Mouse (Mus musculus): ENCODE data around the gene Rgs9. TPM values are rescaled to one million over a fixed set of nuclear protein-coding genes. Genes with fewer than 3 reads are reported as not detected.

The Rgs9 gene
- polyA plus RNA-seq, 1 experiment from 2014 or later, result 0.07 TPM

DNA sequence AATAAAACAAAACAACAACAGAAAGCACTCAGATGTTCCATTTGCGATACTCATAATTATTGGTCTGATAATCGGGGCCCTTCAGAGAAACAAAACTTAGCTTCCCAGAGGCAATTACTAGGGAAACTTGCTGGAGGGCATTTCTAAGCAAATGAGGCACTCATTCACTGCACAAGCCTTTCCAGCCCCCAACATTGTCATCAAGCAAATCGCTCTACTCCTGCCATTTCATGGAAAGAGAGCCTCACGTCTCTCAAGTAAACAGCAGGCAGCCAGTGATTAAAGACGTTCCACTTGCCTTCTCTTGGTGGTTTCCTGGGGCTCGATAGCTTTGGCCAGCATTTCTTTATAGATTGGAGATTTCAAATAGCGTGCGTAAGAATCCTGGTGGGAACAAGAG, 60.1 kb downstream of the Rgs9 start:
- Histone ChIP-seq H3K4me2 (no peak overlapping the region), H3K27me3 (no peaks in the 10 kb centered on the region), H3K9ac (no peak overlapping the region), H3K4me3 (replicated peaks) (no peak overlapping the region), H3K9me3 (replicated peaks) (no peaks in the 10 kb centered on the region), H3K4me1 (replicated peaks) (no peaks in the 10 kb centered on the region), H3K27ac (no peak overlapping the region), H3K36me3 (no peaks in the 10 kb centered on the region)
- no peak for ATAC-seq (ENCODE audit: low read depth)
- 52% methylated on average over 8 of the region's 8 CpGs for WGBS (ENCODE audit: insufficient replicate concordance)
- DNase-seq, result no peak

DNA sequence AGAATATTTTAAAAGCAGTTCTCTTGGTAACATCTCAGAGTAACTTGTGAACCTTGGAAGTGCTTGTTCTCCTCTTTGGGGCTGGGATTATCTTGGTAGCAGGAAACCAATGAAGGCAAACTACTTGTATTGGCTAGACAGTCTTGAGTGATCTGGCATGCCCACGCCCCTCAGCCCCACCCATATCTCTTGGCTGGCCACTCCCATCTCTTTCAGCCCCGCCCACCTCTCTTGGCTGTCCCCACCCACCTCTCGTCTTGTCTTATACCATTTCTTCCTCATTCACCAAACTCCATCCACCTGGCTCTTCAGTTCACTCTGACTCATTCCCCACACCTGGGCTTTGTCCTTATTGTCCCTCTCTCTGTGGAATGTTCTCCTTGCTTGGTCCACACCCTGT, 64.3 kb downstream of the Rgs9 start:
- Histone ChIP-seq H3K36me3 (no peaks in the 10 kb centered on the region), H3K27ac (no peak overlapping the region), H3K9me3 (replicated peaks) (no peaks in the 10 kb centered on the region), H3K4me2 (no peak overlapping the region), H3K4me1 (replicated peaks) (no peaks in the 10 kb centered on the region), H3K4me3 (replicated peaks) (no peak overlapping the region), H3K9ac (no peak overlapping the region), H3K27me3 (no peaks in the 10 kb centered on the region)
- DNase-seq (peak; percentile 11), ATAC-seq (ENCODE audit: low read depth) (peak; percentile 55; the same call in 1 of the 2 replicates)
- 35% methylated on average over 3 of the region's 3 CpGs for WGBS (ENCODE audit: insufficient replicate concordance)

GRCm38 (mm10) chr11:109232811-109233210, 65.1 kb downstream of the Rgs9 start:
- ATAC-seq (ENCODE audit: low read depth) (no peak), DNase-seq (no peak)
- Histone ChIP-seq H3K27ac (no peak overlapping the region), H3K27me3 (no peaks in the 10 kb centered on the region), H3K4me3 (replicated peaks) (no peak overlapping the region), H3K4me2 (no peak overlapping the region), H3K9ac (no peak overlapping the region), H3K4me1 (replicated peaks) (no peaks in the 10 kb centered on the region), H3K36me3 (no peaks in the 10 kb centered on the region), H3K9me3 (replicated peaks) (no peaks in the 10 kb centered on the region)
- 64% methylated on average over 6 of the region's 6 CpGs for WGBS (ENCODE audit: insufficient replicate concordance)

- Histone ChIP-seq H3K9me3 (replicated peaks) (no peaks in the 10 kb centered on the region), H3K36me3 (no peaks in the 10 kb centered on the region), H3K27me3 (no peaks in the 10 kb centered on the region), H3K27ac (no peak overlapping the region), H3K4me3 (replicated peaks) (no peak overlapping the region), H3K4me1 (replicated peaks) (no peaks in the 10 kb centered on the region), H3K4me2 (no peak overlapping the region), H3K9ac (no peak overlapping the region)
- 73% methylated on average over 12 of the region's 12 CpGs for WGBS (ENCODE audit: insufficient replicate concordance)
- ATAC-seq (ENCODE audit: low read depth) (no peak), DNase-seq (no peak)
Observed at GRCm38 (mm10) chr11:109227139-109227538, 70.8 kb downstream of the Rgs9 start.

GRCm38 (mm10) chr11:109221209-109222007, 76.5 kb downstream of the Rgs9 start:
- ATAC-seq (ENCODE audit: low read depth) (no peak), DNase-seq (no peak)
- 0 out of 2 replicates have a peak, but pooled peaks cover 5% of the 10 kb centered on the region for H3K27me3 ChIP-seq
- no peaks in the 10 kb centered on the region for H3K36me3 ChIP-seq
- no peak overlapping the region for H3K9ac ChIP-seq
- H3K4me3 ChIP-seq (replicated peaks), result no peak overlapping the region
- 36% methylated on average over 4 of the region's 4 CpGs for WGBS (ENCODE audit: insufficient replicate concordance)
- H3K9me3 ChIP-seq (replicated peaks), result no peaks in the 10 kb centered on the region
- H3K4me1 ChIP-seq (replicated peaks), result no peaks in the 10 kb centered on the region
- no peak overlapping the region for H3K4me2 ChIP-seq
- H3K27ac ChIP-seq, result no peak overlapping the region

DNA sequence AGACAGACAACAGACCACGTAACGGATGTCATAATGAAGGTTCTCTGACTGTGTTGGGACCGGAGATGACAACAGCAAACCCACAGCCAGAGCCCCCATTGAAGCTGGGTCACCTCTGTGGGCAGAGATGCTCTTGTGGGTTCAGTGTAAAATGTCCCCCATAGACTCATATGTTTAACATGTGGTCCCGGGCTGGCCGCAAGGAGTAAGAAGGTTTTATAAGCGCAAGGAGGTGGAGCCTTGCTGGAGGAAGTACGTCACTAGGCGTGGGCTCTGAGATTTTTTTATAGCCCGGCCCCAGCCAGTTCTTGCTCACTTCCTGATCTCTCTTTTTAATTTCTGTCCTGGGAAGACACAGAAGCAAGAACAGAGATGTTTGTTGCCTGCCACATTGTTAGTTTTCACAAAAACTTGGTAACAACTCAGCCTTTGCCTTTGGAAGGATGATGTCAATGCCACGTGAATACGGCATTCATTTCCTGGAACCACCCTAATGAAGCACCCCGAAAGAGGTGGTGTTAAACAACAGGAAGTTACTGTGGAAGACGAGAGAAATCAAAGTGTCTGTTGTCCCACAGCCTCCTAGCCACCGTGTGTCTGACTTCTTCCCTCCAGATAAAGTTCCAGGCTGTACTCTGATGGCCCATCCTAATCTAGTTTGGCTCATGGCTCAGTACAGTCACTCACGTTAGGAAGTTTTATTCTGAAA, 79.1 kb downstream of the Rgs9 start:
- Histone ChIP-seq H3K27me3 (0 out of 2 replicates have a peak, but pooled peaks cover 5% of the 10 kb centered on the region), H3K4me2 (no peak overlapping the region), H3K27ac (no peak overlapping the region), H3K9ac (no peak overlapping the region), H3K4me3 (replicated peaks) (no peak overlapping the region), H3K9me3 (replicated peaks) (no peaks in the 10 kb centered on the region), H3K36me3 (no peaks in the 10 kb centered on the region), H3K4me1 (replicated peaks) (no peaks in the 10 kb centered on the region)
- 45% methylated on average over 15 of the region's 15 CpGs for WGBS (ENCODE audit: insufficient replicate concordance)
- ATAC-seq (ENCODE audit: low read depth), result no peak
- no peak for DNase-seq

GRCm38 (mm10) chr11:109217827-109218536, 79.9 kb downstream of the Rgs9 start:
- H3K9ac ChIP-seq, result no peak overlapping the region
- no peak for DNase-seq
- 51% methylated on average over 12 of the region's 12 CpGs for WGBS (ENCODE audit: insufficient replicate concordance)
- H3K4me1 ChIP-seq (replicated peaks), result no peaks in the 10 kb centered on the region
- no peak overlapping the region for H3K4me3 ChIP-seq (replicated peaks)
- 0 out of 2 replicates have a peak, but pooled peaks cover 5% of the 10 kb centered on the region for H3K27me3 ChIP-seq
- H3K27ac ChIP-seq, result no peak overlapping the region
- no peak for ATAC-seq (ENCODE audit: low read depth)
- H3K36me3 ChIP-seq, result no peaks in the 10 kb centered on the region
- no peak overlapping the region for H3K4me2 ChIP-seq
- H3K9me3 ChIP-seq (replicated peaks), result no peaks in the 10 kb centered on the region

GRCm38 (mm10) chr11:109210772-109211171, 87.2 kb downstream of the Rgs9 start:
- Histone ChIP-seq H3K9ac (no peak overlapping the region), H3K9me3 (replicated peaks) (no peaks in the 10 kb centered on the region), H3K27ac (no peak overlapping the region), H3K4me2 (no peak overlapping the region), H3K4me3 (replicated peaks) (no peak overlapping the region), H3K27me3 (no peaks in the 10 kb centered on the region), H3K36me3 (no peaks in the 10 kb centered on the region), H3K4me1 (replicated peaks) (0 out of 2 replicates have a peak, but pooled peaks cover 3% of the 10 kb centered on the region)
- WGBS (ENCODE audit: insufficient replicate concordance), result 59% methylated on average over 11 of the region's 11 CpGs
- ATAC-seq (ENCODE audit: low read depth) (no peak), DNase-seq (no peak)

- no peaks in the 10 kb centered on the region for H3K9me3 ChIP-seq (replicated peaks)
- ATAC-seq (ENCODE audit: low read depth) (no peak), DNase-seq (no peak)
- no peak overlapping the region for H3K9ac ChIP-seq
- 71% methylated on average over 7 of the region's 7 CpGs for WGBS (ENCODE audit: insufficient replicate concordance)
- no peak overlapping the region for H3K4me3 ChIP-seq (replicated peaks)
- H3K27ac ChIP-seq, result no peak overlapping the region
- no peak overlapping the region for H3K4me2 ChIP-seq
- H3K27me3 ChIP-seq, result no peaks in the 10 kb centered on the region
- no peaks in the 10 kb centered on the region for H3K36me3 ChIP-seq
- 0 out of 2 replicates have a peak, but pooled peaks cover 3% of the 10 kb centered on the region for H3K4me1 ChIP-seq (replicated peaks)
Observed at GRCm38 (mm10) chr11:109210341-109210740, 87.6 kb downstream of the Rgs9 start.

DNA sequence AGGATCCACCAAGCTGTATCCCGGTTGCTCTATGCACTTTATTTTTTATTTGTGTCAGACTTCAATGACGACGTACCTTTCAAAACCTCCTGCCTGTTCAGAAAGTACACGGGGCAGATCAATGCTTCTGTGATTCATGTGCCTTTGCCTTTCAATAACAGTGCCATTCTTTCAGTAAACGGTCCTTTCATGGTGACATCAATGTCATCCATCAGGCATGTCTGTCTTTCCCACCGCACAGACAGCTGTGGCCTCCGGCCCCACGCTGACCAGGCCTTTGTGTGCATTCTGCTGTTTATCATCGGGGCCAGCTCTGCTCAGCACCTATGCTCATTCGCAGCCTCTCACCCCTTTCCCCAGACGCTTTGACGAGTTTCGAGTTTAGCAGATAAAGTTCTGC, 91.2 kb downstream of the Rgs9 start:
- no peak overlapping the region for H3K9ac ChIP-seq
- H3K9me3 ChIP-seq (replicated peaks), result no peaks in the 10 kb centered on the region
- ATAC-seq (ENCODE audit: low read depth) (no peak), DNase-seq (no peak)
- H3K4me2 ChIP-seq, result no peak overlapping the region
- H3K27ac ChIP-seq, result no peak overlapping the region
- 0 out of 2 replicates have a peak, but pooled peaks cover 3% of the 10 kb centered on the region for H3K4me1 ChIP-seq (replicated peaks)
- no peak overlapping the region for H3K4me3 ChIP-seq (replicated peaks)
- WGBS (ENCODE audit: insufficient replicate concordance), result 51% methylated on average over 13 of the region's 13 CpGs
- no peaks in the 10 kb centered on the region for H3K36me3 ChIP-seq
- no peaks in the 10 kb centered on the region for H3K27me3 ChIP-seq

- Histone ChIP-seq H3K9ac (no peak overlapping the region), H3K36me3 (no peaks in the 10 kb centered on the region), H3K4me3 (replicated peaks) (no peak overlapping the region), H3K9me3 (replicated peaks) (no peaks in the 10 kb centered on the region), H3K27me3 (no peaks in the 10 kb centered on the region), H3K4me2 (no peak overlapping the region), H3K4me1 (replicated peaks) (0 out of 2 replicates have a peak, but pooled peaks cover 3% of the 10 kb centered on the region), H3K27ac (no peak overlapping the region)
- ATAC-seq (ENCODE audit: low read depth), result no peak
- DNase-seq, result no peak
- WGBS (ENCODE audit: insufficient replicate concordance), result 43% methylated on average over 1 of the region's 1 CpGs
Observed at GRCm38 (mm10) chr11:109206028-109206427, 91.9 kb downstream of the Rgs9 start.
